Mouse (Mus musculus) right cerebral cortex, postnatal 25 days (tissue): Measurements from ENCODE around the gene Srl.
"Not testable (repeated sequence)": the region's sequence is repeated elsewhere in the genome, so short reads cannot be mapped to it uniquely, and the experiment has no call there.

Experiments used
- DNase-seq: peaks from one replicate; pipeline ENCODE4 v3.0.0; 2022

Gene Srl

GRCm38 (mm10) chr16:4517906-4518305, 23.7 kb downstream of the Srl start:
- DNase-seq = no peak

- no peak for DNase-seq
These were observed 27.2 kb downstream of the Srl start for GRCm38 (mm10) chr16:4514383-4514782.

GRCm38 (mm10) chr16:4512661-4513438, 28.8 kb downstream of the Srl start:
- DNase-seq = peak; percentile 11

GRCm38 (mm10) chr16:4511371-4511770, 30.2 kb downstream of the Srl start:
- DNase-seq = no peak

- DNase-seq = no peak
These were observed 35.4 kb downstream of the Srl start for GRCm38 (mm10) chr16:4506181-4506580.

DNA sequence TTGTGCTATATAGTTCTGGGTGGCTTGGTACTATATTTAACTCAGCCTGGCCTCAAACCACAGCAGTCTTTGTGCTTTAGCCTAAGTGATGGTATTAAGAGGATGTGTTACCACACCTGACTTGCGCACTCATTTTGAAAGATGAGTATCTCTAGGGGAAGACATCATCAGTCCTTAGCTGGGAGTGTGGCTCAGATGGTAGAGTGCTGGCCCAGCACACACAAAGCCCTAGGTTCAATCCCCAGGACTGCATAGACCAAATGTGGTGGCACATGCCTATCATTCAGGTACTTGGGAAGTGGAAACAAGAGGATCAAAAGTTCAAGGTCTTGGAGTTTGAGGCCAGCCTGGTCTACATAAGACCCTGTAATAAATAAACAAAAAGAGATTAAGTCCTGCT, 38.1 kb downstream of the Srl start:
- DNase-seq = no peak

DNA sequence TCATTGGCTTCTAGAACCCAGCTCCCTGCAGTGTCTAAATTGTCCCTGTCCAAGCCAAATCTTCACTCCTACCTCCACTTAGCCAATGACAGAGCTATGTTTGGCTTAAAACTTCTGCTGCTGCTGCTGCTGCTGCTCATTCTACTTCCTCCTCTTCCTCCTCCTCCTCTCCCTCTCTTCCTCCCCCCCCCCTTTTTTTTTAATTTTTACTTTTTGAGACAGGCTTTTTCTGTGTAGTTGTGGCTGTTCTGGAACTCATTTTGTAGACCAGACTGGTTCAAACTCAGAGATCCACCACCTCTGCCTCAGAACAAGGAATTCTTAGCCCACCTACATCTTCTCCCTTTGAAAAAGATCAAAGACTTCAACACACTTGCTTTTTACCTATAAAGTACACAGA, 39.0 kb downstream of the Srl start:
- DNase-seq = no peak

DNA sequence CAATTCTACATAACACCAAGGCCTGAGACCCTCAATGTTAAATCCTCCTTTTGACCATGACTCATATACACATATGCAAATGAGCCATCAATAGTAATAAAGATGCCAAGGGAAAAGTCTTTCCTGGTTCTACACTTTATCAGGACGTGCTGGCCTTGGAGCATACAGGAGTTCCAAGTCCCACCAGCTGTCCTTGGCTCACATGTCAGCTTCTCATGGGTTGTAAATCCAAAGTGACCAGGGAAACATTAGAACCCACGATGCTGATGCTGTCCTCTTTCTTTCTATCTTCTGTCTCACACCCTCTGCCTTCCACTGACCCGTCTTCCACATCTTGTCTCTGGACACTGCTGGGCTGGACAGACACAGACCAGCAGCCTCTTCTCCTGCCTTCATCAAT, 39.9 kb downstream of the Srl start:
- no peak for DNase-seq

- DNase-seq = peak; percentile 12
These were observed 40.8 kb downstream of the Srl start for GRCm38 (mm10) chr16:4500598-4501385.

- DNase-seq = no peak
These were observed 43.6 kb downstream of the Srl start for GRCm38 (mm10) chr16:4497762-4498607.

DNA sequence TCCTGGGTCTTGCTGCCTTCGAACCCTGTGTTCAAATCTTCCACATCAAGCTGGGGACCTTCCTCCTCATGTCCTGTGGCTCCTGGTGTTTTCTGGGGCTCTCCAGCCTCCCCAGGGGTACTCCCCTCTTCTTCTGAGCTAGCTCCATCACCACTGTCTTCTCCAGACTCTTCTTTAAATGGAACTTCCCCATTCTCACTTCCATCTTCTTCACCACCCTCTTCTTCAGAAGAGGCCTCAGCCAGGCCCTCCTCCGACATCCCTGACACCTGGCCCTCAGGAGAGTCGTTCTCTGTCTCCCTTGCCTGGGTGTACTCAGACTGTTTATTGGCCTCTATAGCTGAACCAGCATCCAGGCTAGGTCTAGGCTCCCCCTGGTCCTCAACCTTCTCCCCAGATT, 45.1 kb downstream of the Srl start:
- DNase-seq = no peak

DNA sequence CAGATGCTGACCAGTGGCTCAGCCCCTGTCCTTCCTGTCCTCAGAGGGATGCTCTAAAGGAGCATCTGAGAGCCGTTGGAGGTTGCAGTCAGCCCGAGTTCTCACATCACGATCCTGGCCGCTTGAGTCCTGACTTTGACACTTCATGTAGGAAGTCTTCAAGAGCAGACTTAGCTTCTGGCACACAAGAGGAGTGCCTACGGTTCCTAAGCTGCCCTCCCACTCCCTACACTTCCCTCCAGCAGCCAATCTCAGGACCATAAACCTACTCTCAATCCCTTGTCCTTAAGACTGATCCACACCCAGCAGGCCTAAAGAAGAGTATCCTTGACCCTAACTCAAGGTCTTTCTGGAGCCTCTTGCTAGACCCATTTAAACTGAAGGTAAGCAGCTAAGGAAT, 45.8 kb downstream of the Srl start:
- DNase-seq = no peak

DNA sequence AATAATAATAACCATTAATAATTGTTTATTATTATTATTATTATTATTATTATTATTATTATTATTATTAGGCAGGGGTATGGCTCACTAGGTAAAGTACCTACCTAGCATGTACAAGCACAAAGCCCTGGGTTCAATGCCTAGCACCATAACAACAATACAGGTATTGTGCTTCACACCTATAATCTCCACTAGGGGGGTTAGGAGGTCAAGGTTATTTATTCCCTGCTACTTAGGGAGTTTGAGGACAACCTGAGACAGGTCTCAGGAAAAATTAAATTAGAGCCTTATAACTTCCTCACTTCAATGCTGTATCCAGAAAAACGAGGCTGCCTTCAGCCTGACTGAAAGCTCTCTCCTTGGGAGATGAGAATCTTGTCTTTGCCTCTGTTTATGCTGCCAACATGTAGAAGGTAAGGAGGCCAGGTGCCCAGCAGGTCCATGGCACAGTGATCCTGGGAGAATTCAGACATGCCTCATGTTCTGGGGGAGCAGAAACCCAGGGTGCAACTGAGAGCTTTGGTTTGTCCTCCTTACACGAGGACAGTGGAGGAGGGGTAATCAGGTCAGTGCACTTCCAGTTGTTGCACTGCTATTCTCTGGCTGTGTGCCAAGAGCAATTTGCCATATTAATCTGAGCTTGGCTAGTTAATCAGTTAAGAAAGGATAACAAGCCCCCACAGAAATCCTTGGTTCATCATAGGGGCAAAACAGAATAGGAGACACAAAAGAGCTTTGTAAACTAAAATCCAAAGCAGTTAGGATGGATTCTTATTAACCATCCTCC, 48.6 kb downstream of the Srl start:
- no peak for DNase-seq

- DNase-seq = peak; percentile 81
These were observed 52.4 kb downstream of the Srl start for GRCm38 (mm10) chr16:4489114-4489624.

- no peak for DNase-seq
These were observed 60.9 kb downstream of the Srl start for GRCm38 (mm10) chr16:4480616-4481265.

GRCm38 (mm10) chr16:4477591-4478215, 63.9 kb downstream of the Srl start:
- DNase-seq = no peak

- DNase-seq = peak; percentile 92
These were observed 66.5 kb downstream of the Srl start for GRCm38 (mm10) chr16:4474882-4475803.

DNA sequence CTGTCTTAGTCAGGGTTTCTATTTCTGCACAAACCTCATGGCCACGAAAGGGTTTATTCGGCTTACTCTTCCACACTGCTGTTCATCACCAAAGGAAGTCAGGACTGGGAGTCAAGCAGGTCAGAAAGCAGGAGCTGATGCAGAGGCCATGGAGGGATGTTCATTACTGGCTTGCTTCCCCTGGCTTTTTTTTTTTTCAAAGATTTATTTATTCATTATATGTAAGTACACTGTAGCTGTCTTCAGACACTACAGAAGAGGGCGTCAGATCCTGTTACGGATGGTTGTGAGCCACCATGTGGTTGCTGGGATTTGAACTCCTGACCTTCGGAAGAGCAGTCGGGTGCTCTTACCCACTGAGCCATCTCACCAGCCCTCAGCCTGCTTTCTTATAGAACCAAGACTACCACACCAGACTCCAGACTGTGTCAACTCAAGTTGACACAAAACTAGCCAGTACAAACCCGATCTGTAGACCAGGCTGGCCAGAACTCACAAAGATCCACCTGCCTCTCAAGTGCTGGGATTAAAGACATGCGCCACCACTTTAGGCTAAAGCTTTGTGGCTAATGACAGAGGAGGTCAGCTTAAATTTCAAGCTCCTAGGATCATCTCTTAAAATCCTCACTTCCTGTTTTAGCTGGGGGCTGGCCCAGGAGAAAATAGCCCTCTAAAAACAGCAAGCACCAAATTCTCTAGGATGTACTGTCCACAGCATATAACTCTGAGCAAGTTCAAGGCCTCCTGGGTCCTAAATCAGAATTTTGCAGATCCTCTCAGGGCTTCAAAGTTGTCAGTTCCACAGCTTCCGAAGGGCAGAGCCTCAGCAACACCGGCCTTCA, 67.4 kb downstream of the Srl start:
- DNase-seq = not testable (repeated sequence)

DNA sequence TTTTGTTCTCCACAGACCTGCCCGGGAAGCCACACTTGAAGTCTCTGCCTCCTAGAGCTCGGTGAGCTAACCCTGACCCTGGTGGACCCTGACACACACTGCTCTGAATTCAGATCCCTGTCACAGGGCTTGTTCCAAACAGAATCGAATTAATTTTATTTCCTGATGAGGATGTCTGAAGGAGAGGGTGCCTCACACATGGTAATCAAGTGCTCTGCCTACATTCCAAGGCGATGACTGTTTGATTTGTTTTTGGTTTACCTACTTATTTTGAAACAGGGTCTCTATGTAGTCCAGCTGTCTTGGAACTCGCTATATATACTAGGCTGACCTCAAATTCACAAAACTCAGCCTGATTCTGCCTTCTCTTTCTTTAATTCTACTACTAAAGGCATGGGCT, 68.4 kb downstream of the Srl start:
- DNase-seq = no peak
